Mouse (Mus musculus) regulatory T cell (primary cell): ENCODE results near the gene Wwtr1.

Experiments used
- in situ Hi-C: fragments of 300-600 bp; cut with MboI, MseI; formaldehyde crosslinking; loops from one replicate; pipeline ENCODE4 v1.15.1; 2025; ENCODE audit warnings: high pct_unique_total_duplicates

The Wwtr1 gene

DNA sequence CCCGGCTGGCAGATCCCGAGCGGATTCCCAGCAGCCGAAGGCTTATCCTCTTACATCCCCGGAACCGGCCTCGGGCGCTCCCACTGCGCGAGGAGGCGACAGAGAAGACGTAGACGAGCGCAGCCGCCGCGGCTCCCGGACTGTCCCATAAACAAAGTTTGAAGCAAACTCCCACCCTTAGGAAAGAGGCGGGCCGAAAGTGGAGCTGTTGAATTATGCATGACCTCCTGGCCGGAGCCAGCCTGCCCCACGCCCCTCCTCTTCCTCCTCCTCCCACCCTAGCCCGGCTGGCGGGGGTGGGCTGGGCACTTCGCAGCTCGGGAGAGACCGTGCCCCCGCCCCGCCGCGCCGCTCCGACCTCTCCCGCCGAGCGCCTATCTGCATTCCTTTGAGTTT is at the start of gene Wwtr1:
Wwtr1 (minus strand) TSS at position 251 of the 396 bp plus-strand sequence.
- in situ Hi-C loops = no loop called here

DNA sequence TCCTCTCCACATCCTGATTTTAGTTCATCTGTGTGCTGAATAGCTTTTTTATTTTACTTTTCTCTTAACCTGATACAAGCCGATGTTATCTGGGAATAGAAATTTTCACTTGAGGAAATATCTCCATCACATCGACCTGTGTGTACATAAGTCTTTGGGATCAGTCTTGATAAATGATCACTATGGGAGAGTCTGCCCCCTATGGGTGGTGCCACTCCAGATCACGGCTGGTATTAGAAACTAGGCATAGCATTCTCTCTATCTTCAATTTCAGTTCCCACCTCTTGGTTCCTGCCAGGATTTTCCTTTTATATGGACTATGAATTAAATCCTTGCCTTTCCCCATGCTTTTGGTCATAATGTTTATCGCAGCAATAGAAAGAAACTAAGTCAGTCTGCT is 44.0 kb upstream of the Wwtr1 start:
- in situ Hi-C loops = loop anchor here (25.0 kb wide), 1 partner anchor 1968 kb away; no protein-coding TSS in a partner anchor

DNA sequence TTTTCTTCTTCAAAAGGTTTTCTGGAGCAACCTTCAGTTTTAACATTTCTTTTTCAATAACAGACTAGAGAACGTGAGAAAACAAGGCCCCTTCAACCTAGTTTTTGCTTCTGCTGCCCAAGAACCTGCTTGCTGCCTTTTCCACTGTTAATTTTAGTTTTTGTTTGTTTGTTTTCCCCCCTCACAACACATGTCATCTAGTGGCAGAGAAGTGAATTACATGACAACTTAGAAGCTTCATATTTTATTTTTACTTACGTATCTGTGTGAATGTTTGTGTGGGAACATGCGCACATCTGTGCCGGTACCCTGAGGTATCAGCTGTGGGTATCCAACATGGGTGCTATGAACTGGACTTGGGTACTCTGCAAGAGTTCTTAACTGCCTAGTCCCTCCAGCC is 39.9 kb upstream of the Wwtr1 start:
- in situ Hi-C loops = loop anchor here (25.0 kb wide), 1 partner anchor 1972 kb away; no protein-coding TSS in a partner anchor

DNA sequence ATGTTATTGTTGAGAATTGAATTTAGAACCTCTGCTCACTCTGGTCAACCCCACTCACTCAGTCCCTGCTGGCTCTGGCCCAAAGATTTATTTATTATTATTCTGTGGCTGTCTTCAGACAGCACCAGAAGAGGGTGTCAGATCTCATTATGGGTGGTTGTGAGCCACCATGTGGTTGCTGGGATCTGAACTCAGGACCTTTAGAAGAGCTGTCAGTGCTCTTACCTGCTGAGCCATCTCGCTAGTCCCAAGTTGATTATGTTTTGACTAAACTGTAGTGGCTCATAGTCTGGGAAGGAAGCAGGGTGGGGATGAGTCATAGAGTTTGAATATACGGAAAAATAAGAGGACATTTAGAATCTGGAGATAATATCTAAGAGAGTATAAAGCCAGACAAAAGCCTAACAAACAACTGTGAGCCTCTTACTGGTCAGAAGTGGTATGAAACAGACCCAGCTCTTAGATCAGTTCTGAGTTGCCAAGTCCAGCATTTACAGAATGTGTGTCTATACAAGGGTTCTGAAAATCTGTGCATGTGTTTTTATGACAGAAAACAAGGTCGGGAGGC is 36.8 kb upstream of the Wwtr1 start:
- in situ Hi-C loops = loop anchor here (25.0 kb wide), 1 partner anchor 1975 kb away; no protein-coding TSS in a partner anchor

DNA sequence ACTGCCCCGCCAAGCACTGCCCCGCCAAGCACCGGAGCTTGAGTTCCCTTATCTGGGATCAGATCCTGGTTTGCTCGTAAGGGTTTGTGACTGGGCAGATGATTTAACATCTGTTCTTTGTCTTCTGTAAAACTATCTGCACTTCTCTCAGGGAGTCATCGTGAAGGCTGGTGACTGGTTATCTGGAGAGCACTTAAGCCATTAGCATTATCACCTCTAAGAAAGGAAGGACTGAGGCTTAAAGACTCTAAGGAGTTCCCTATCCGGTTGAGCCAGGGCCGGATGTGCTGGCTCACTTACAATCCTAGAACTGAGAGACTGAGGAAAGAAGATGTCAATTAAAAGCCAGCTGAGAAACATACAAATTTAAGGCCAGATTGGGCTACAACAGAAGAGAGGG is 36.1 kb upstream of the Wwtr1 start:
- in situ Hi-C loops = loop anchor here (25.0 kb wide), 1 partner anchor 1976 kb away; no protein-coding TSS in a partner anchor

DNA sequence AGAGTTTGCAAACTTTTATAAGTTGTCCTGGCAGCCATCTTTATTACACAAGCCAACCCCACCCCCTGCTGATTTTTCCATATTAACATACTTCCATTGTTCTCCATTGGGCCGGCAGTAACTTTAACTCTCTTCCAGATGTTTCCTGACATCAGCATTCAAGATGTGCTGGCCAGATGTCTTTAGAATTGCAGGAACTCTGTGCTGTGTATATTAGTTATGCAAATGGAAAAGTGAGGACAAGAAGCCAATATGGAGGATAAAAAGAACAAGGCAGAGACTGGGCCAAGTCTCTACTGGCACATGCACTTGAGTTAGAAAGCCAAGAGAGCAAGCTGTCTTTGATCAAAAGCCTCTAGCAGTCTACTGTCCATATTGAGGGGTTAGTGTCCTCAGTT is 28.9 kb upstream of the Wwtr1 start:
- in situ Hi-C loops = loop anchor here (25.0 kb wide), 1 partner anchor 1983 kb away; no protein-coding TSS in a partner anchor

DNA sequence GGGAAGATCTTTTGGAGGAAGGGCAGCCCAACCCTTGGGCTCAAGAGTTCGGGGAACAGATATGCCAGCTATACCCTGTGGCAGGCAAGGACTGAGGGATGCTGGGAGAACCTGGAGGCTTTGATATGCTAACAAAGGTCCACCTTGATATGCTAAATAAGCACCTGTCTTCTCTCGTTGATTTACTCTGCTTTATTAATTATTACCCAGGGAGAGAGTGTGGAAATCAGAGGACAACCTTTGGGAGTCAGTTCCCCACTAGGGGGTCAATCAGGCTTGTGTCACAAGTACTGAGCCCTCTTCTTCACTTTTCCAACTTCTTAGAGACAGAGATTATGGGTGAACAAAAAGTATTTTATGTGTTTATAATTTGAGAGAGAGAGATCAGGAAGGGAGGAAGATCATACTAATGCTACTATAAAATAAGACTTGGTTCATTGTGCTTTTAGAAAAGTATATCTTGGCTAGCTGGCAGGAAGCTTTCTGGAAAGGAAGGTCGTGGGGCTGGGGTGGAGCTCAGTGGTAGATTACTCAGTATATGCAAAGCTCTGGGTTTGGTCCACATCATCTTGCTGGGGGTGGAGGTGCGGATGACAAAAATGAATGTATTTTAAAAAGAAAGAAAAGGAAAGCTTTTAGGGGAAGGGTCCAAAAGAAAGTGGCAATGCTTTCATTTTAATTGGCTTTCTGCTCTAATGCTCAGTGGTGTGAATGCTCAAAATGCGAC is 28.3 kb upstream of the Wwtr1 start:
- in situ Hi-C loops = loop anchor here (25.0 kb wide), 1 partner anchor 1983 kb away; no protein-coding TSS in a partner anchor

DNA sequence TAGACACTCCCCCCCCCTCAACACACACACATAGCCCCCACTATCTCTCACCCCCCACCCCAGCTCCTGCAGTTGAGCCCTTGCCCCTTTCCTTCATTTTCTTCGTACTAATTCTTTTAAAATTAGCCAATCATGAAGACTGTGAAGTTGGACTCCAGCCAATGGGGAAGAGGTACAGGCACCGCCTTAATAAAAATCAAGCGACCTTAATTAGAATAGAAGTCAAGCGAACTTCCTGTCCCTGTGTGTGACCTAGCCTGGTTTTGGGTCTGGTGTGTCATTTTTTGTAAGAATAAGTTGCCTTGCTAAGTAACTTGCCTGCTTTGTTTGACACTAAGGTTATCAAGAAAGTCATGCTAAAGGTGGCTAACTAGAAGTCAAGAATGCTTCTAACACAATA is 26.9 kb upstream of the Wwtr1 start:
- in situ Hi-C loops = loop anchor here (25.0 kb wide), 1 partner anchor 1985 kb away; no protein-coding TSS in a partner anchor

DNA sequence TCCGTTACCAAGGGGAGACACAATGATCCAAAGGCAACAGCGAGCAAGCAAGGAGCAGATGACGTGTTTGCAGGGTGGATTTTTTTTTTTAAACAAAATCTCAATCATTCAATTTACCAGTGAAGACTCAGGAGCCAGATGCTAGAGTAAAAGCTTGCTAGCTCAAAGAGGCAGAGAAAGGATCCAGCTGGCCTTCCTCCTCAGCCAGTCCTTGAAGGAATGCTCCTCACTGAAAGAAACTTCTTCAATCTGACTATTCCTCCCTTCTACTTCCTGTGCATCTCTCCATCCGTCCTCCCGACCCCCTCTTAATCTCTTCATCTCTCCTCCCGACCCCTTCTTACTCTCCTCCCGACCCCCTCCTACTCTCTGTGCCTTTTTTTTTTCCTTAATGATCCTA is 20.9 kb upstream of the Wwtr1 start:
- in situ Hi-C loops = no loop called here

DNA sequence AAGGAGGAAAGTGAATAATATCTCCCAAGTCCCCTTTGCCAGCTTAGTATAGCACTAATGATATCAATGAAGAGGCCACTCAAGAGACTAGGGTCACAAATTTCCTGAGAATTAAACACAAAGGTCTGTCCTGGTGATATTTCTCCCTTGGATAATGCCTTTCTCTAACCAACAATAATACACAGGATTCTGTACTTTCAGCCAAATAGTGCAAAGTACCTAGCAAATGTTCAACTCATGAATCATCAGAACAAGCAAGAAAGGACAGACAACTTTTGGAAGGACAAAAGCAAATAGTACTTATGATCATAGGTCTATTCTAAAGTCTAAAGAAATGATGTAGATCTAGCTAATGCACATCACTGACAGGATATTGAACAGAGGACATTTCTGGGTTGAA is 19.8 kb upstream of the Wwtr1 start:
- in situ Hi-C loops = no loop called here

DNA sequence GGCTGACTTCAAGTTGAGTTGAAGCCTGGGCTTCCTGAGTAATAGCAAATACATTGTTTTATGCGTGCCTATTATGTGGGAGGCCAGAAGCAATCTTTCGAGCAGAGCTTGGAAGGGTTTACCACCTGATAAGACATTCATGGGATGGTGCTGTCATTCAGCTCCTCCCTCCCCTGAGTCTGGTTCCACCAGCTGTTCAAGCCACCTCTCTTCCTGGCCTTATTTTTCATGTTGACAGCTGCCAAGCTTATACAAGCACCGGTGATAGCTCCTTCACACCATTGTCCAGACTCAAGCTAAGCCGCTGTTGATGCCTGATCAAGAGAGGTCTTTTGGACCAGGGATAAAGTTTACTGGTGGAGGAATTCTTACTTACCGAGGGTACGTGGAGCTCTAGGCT is 10.3 kb upstream of the Wwtr1 start:
- in situ Hi-C loops = no loop called here

DNA sequence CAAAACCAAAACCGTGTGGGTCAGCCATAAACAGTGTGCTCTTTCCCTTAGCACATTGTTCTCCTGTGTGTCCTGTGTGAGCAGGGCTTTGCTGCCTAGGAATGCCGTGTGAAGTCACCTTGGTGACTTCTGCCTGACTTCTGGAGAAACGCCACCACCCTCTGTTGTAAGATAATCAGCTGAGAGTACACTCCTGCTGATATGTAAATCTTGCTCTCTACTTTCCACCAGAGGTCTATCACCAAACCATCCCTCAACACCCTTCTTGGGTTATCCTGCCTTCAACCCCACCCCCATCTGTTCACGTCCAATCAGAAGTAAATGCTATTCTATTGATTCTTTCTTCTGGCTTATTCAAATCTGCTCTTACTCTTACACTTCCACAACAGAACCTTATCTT is 7.8 kb upstream of the Wwtr1 start:
- in situ Hi-C loops = no loop called here

DNA sequence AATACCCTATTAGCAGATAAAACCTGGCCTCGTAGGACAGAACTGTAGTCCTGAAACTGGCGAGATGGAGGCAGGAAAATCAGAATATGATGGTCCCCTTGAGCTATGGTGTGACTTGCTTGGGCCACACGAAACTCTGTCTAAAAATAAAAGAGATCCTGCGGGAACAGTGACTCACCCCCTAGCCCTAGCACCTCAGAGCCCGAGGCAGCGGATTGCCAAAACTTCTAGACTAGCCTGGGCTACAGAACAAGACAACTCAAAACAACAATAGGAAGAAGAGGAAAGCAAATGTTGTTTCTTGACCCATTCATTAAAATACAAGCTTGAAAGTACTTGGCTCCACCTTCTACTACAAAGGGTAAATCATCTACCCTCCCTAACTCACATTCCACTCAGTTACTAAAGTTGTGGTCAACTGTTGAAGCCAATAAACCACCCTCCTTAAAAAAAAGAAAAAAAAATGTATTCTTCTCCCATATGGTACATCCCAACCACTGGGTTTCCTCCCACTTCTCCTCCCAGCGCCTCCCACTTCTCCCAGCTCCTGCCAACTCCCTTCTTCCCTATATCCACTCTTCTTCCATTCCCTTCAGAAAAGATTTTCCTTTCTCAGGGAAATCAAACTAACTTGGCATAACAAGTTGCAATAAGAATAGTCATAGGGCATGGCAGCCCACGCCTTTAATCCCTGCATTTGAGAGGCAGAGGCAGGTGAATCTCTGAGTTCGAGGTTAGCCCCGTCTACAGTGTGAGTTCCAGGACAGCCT is 4.9 kb upstream of the Wwtr1 start:
- in situ Hi-C loops = no loop called here

DNA sequence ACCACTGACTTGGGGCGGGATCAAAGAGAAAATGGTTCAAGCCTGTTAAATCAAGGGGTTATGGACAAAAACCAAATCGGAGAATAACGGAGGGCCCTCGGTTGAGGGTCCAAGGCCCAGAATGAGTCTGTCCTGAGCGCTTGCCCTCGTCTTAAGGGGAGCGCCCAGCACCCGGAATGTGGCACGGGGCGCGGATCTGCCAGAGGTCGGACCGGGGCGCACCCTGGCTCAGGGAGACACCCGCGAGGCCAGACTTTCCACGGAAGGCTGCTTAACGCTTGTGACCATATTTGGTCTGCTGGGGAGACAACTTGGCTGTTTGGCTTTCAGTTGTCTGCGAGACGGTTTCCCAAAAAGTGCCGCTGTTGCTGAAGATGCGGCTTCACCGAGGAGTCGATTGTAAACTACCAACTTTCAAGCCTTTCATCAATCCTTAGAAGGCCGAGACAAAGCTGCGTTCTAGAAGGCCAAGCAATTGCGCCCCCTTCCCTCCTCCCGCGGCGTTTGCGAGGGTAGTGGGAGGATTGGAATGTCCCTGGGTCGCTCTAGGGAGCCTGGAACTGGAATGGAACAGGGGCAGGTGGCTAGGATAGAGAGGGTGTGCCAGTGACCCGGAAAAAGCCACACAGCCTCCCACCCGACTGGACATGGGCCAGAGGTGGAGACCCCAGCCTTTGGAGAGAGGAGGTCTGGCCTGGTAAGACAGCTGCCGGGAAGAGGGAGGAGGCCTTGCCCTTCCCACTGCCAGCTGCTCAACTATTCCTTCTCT is 530 bp upstream of the Wwtr1 start:
- in situ Hi-C loops = no loop called here

DNA sequence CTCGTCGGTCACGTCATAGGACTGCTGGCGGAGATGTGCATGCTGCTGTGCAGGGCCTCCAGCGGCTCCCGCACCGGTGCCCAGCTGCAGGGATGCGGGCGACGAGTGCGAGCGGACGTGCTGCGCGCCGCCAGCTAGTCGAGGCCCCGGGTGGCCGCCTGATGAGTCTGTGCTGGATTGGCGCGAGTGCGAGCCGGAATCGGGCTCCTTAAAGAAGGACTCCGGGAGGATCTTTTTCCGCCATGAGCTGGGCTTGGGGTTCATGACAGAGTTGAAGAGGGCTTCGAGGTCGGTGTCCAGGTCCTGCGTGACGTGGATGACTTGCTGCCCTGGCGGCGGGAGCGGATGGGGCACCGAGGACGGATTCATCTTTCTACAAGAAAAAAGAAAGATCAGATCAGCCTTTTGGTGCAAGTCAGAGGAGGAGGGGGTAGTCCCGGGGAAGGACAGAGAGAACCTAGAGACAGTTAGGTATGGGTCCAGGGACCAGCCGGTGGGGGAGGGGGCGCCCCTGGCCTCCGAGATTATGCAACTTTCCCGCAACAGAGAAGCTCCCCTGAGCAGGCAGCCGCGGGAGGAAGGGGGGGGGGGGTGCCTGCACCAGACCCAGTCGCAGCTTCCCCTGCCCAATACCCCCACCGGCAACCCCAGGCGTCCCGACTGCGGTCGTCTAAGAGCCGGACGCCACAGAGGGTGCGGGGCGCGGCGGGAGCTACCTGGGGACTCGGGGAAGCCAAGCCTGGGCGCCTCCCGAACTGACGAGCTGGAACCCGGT is 638 bp downstream of the Wwtr1 start:
- in situ Hi-C loops = no loop called here

DNA sequence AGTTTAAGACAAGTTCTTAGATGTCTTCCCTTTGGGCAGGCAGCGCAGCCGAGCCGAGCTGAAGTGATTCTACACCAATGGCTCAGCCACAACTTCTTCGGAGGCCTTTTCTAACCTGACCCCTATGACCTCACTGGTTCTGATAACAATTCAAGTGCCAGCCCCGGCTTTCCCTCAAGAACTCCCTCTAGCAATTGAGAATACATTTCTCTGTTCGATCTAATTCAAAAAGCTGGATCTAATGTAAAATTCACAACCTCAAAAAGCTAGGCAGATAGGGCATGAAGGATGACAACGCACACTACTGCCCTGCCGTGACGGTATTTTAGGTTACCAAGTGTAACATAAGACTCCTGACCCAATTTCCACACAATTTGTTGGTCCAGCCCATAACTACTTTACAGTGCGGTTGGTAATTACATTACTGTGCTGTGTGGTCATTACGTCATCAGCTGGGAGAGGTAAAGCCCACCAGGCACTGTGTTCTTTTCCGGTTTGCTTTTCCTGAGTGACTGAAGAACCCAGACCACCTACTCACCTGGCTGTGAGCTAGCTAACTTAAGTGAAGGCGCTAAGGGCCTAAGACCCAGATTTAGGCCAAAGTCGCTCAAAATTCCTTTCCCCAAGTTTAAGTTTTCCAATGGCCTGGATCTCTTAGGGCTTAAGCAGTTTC is 1.7 kb downstream of the Wwtr1 start:
- in situ Hi-C loops = no loop called here

DNA sequence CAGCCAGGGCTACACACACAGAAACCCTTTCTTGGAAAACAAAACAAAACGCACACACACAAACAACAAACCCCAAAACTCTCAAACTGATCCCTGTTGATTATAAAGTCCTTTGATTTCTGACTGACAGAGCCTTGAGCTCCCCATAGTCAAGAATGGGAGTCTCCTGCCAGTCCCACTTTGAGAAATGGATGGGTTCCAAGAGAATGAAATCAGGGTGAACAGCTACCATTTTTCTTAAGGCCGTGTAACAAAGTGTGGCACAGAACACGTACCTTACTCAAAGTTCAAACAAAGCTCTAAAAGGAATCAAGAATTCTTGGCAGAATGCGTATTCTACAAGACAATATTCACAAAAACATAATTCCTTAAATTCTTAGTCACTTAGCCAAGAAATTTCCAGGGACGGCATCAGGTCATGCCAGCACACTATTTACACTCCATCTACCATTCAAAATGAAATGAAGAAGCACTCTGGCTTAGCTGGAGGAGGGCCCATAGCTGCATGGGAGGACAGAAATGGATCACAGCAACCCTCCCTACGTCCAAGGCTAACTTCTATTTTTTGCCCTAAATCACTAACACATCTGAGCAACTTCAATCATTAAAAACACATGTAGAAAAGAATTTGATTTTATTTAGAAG is 3.3 kb downstream of the Wwtr1 start:
- in situ Hi-C loops = no loop called here

DNA sequence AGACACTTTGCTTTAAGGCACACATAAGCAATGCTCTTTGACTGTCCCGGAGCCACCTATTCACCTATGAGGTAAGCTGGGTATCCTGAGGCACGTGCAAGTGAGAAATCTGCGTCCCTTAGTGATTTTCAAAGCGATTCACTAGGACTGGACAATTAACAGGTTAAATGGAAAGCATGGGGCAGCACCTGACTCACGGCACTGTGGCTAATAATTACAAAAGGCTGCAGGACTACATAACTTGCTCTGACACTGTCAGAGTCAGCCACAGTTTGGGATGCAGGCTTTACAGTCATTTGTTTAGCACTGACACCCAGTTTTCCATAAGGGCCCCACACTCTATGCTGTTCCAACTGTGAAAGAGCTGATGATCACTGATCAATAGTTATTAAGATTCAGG is 9.1 kb downstream of the Wwtr1 start:
- in situ Hi-C loops = no loop called here

DNA sequence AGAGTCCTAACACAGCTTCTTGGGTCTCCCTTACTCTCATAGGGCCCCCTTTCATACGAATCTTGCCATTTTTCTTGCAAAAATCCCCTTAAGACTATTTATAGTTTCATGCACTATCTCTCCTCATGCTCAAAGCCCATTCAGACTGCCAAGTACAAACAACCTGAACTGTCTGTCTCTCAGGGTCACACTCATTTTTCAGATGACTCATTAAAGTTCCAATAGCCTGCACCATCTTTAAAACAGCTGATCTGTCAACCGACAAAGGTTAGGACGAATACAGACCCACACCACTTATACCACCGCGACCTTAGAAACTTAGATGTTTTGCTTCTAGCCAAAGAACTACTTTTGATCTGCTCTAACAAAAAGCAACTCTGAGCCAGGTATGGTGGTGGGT is 12.1 kb downstream of the Wwtr1 start:
- in situ Hi-C loops = no loop called here

DNA sequence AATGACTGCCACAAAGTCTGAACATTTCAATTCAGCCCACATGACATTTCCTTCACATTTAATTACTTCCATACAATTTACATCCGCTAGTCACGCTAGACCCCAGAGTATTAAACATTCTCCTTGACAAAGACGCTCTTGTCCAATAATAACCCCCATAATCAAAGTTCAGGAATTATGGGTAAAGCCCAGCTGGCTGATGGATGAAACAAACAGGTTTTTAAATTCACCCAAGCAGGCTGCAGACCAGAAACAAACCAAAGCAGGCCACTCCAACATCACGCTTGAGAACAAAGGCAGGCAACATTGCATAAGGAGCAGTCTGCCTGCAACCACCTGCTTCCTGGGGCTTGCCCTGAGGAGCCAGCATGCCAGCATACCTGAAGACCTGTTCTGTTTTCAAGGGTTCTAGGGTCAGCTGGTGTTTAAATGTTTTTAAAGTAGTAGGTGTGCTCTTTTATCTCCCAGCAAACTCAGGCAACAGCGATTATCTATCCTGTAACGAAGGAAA is 12.7 kb downstream of the Wwtr1 start:
- in situ Hi-C loops = no loop called here
